ENCODE assay signal across 7 mouse cellular contexts in the genomic region with DNA sequence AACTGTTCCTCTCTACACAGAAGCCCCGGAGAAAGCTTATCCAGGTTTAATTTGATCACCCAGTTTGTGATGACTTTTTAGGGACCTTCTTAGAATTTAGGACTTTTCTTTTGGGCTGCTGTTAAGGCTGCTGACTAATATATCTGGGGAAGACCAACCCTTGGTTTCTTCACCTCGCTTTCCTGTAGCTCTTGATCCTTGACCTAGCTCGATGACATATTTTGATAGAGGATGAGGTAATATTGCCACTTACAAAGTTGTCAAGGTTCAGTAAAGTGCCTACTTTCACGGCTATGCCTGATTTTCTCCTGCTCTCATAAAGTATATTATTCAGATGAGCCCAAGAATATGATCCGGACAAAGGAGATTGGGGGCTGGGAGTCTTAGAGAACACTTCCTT. TPM values are rescaled to one million over a fixed set of nuclear protein-coding genes. Genes with fewer than 3 reads are reported as not detected.
DNase-seq lines count a peak whose midpoint lies in the region; ATAC-seq and TF ChIP-seq lines count a peak whose summit lies in the region.

No protein-coding gene starts in this region.

- DNase-seq in 416B (ENCODE audit: low read depth): peak; percentile 36
- DNase-seq in urinary bladder, adult 18-20 months (ENCODE audit: low spot score in 2 of 2): no peak
- DNase-seq in B cell, adult 2 months: no peak
- no peak for DNase-seq in adrenal gland, adult 2 months

- H3K27ac ChIP-seq in forebrain, embryonic 13.5 days: no peak overlapping the region
- peak overlapping the region; percentile 29; the same call in 1 of the 2 replicates for H3K27ac ChIP-seq in liver, embryonic 16.5 days (ENCODE audit: low read length)

- H3K79me2 ChIP-seq in C2C12 (ENCODE audit: control insufficient read depth, insufficient read depth): peaks cover 56% of the 10 kb centered on the region

- no peak for TF ChIP-seq CTCF in C2C12 (IDR thresholded peaks at IDR 0.05; ENCODE audit: control insufficient read depth, insufficient read depth, insufficient read length)

- H3K79me3 ChIP-seq in C2C12 (ENCODE audit: low read depth): peaks cover 54% of the 10 kb centered on the region

- peaks cover 17% of the 10 kb centered on the region for H3K4me1 ChIP-seq in forebrain, embryonic 13.5 days
- peaks cover 10% of the 10 kb centered on the region for H3K4me1 ChIP-seq in liver, embryonic 16.5 days (ENCODE audit: control insufficient read depth, low read depth, low read length)

- H3K9ac ChIP-seq in forebrain, embryonic 13.5 days: peak overlapping the region; percentile 93
- peak overlapping the region; percentile 94 for H3K9ac ChIP-seq in liver, embryonic 16.5 days (ENCODE audit: low read depth, low read length)

- peak overlapping the region; percentile 77 for H3K4me2 ChIP-seq in forebrain, embryonic 13.5 days
- peak overlapping the region; percentile 69 for H3K4me2 ChIP-seq in liver, embryonic 16.5 days (ENCODE audit: low read depth, low read length)

- H3K4me3 ChIP-seq in C2C12 (ENCODE audit: insufficient read depth, poor library complexity, severe bottlenecking): peak overlapping the region; percentile 93
- peak overlapping the region; percentile 96 for H3K4me3 ChIP-seq in forebrain, embryonic 13.5 days
- peak overlapping the region; percentile 99 for H3K4me3 ChIP-seq in liver, embryonic 16.5 days (ENCODE audit: low read depth, low read length)

- ATAC-seq in forebrain, embryonic 13.5 days: no peak
- no peak; the same call in 1 of the 2 replicates for ATAC-seq in liver, embryonic 16.5 days (ENCODE audit: low read depth)

- no peaks in the 10 kb centered on the region for H3K9me3 ChIP-seq in forebrain, embryonic 13.5 days (replicated peaks)
- no peaks in the 10 kb centered on the region for H3K9me3 ChIP-seq in liver, embryonic 16.5 days (replicated peaks; ENCODE audit: control insufficient read depth, low read length)

- no peaks in the 10 kb centered on the region for H3K27me3 ChIP-seq in C2C12 (ENCODE audit: control insufficient read depth, insufficient read depth, insufficient read length)
- no peaks in the 10 kb centered on the region for H3K27me3 ChIP-seq in forebrain, embryonic 13.5 days
- H3K27me3 ChIP-seq in liver, embryonic 16.5 days (ENCODE audit: control insufficient read depth, insufficient read depth, low read depth, low read length): no peaks in the 10 kb centered on the region

- H3K36me3 ChIP-seq in C2C12 (ENCODE audit: control insufficient read depth, insufficient read depth): no peaks in the 10 kb centered on the region
- no peaks in the 10 kb centered on the region for H3K36me3 ChIP-seq in forebrain, embryonic 13.5 days (ENCODE audit: poor library complexity, severe bottlenecking)
- H3K36me3 ChIP-seq in liver, embryonic 16.5 days (ENCODE audit: control insufficient read depth, insufficient read depth): no peaks in the 10 kb centered on the region

- H3ac ChIP-seq in C2C12 (ENCODE audit: control insufficient read depth, insufficient read length, low read depth): peak overlapping the region; percentile 99

- 26% methylated on average over 5 of the region's 5 CpGs for WGBS in forebrain, embryonic 13.5 days
- WGBS in liver, embryonic 16.5 days (ENCODE audit: insufficient replicate concordance): 11% methylated on average over 5 of the region's 5 CpGs

TF ChIP-seq in C2C12, 6 proteins besides CTCF, POLR2A, EP300 and RAD21:
- no peak for TF ChIP-seq USF1 (IDR thresholded peaks at IDR 0.05; ENCODE audit: low read depth)
- TF ChIP-seq MAX (IDR thresholded peaks at IDR 0.05): no peak
- no peak for TF ChIP-seq MYOD1 (IDR thresholded peaks at IDR 0.05; ENCODE audit: control insufficient read depth, insufficient read length, low read depth)
- no peak for TF ChIP-seq MYOG (IDR thresholded peaks at IDR 0.05; ENCODE audit: control insufficient read depth, extremely low read depth, insufficient read length)
- no peak for TF ChIP-seq CEBPB (IDR thresholded peaks at IDR 0.05; ENCODE audit: low read depth)
- TF ChIP-seq FOSL1 (IDR thresholded peaks at IDR 0.05; ENCODE audit: insufficient read depth, low read length, poor library complexity, severe bottlenecking): no peak
TF ChIP-seq in C2C12: peak in this region for 0.

RNA-seq across cellular contexts. Expression of gene Sec22b, which starts 0.6 kb away (rescaled TPM):
- polyA plus RNA-seq in C2C12 (2012; fragmentation: generic; extraction: Trizol): 60.0 TPM
- 106 and 117 TPM in 2 replicates for polyA plus RNA-seq in forebrain, embryonic 13.5 days (2015; fragmentation: Nextera tagmentation; extraction: Ambion mirVana)
- polyA plus RNA-seq in liver, embryonic 16.5 days (2015; fragmentation: Nextera tagmentation; extraction: Ambion mirVana): 54.8 and 56.0 TPM in 2 replicates
- total RNA-seq in adrenal gland, adult 2 months (2021): 100 to 1,000 TPM in 1 of 2 experiments, 10 to 100 TPM in 1; 98.8 to 160 TPM
- 15.5 and 21.4 TPM in 2 replicates for polyA plus RNA-seq in adrenal gland, adult 2 months (2012; rRNA removed)

RNA-seq across cellular contexts. Expression of gene Pde4dip, which starts 13.1 kb away (rescaled TPM):
- polyA plus RNA-seq in C2C12 (2012; fragmentation: generic; extraction: Trizol): 26.4 TPM
- 37.3 and 46.1 TPM in 2 replicates for polyA plus RNA-seq in forebrain, embryonic 13.5 days (2015; fragmentation: Nextera tagmentation; extraction: Ambion mirVana)
- 10.4 and 14.2 TPM in 2 replicates for polyA plus RNA-seq in liver, embryonic 16.5 days (2015; fragmentation: Nextera tagmentation; extraction: Ambion mirVana)
- total RNA-seq in adrenal gland, adult 2 months (2021): 10 to 100 TPM; 24.6 to 39.7 TPM
- polyA plus RNA-seq in adrenal gland, adult 2 months (2012; rRNA removed): 13.1 and 17.7 TPM in 2 replicates
